Mouse (Mus musculus): ENCODE results near the gene Dmxl2.

Dmxl2 gene

GRCm38 (mm10) chr9:54316363-54316762 lies 185.1 kb downstream of the Dmxl2 start:
- no peak for DNase-seq (ENCODE audit: low spot score)

Measured in testis, postnatal 10 days (tissue).